Mouse (Mus musculus) stomach, embryonic 15.5 days (tissue): ENCODE results near the gene Oasl1. TPM values are rescaled to one million over a fixed set of nuclear protein-coding genes. Genes with fewer than 3 reads are reported as not detected.

ENCODE experiments used
- ATAC-seq: fragments of 200-750 bp; cut with Nextera tagmentation; 2 replicates; pipeline ENCODE4 v1.8.0; 2017; ENCODE audit warnings: low read depth, moderate number of reproducible peaks, moderate TSS enrichment; ENCODE audit not compliant: insufficient read depth, low FRiP score
- H3K27ac ChIP-seq: fragments of 300-500 bp; sonication (generic); 2 replicates; pipeline ENCODE4 v1.5.1; 2015; ENCODE audit warnings: mild to moderate bottlenecking, inconsistent platforms
- H3K27me3 ChIP-seq: fragments of 300-500 bp; sonication (generic); replicated peaks from 2 replicates; pipeline ENCODE4 v1.6.1; 2015; ENCODE audit warnings: inconsistent platforms
- H3K36me3 ChIP-seq: fragments of 300-500 bp; sonication (generic); 2 replicates; pipeline ENCODE4 v1.6.1; 2015; ENCODE audit warnings: inconsistent platforms
- H3K4me1 ChIP-seq: fragments of 300-500 bp; sonication (generic); 2 replicates; pipeline ENCODE4 v1.6.1; 2015; ENCODE audit warnings: inconsistent platforms
- H3K4me2 ChIP-seq: fragments of 300-500 bp; sonication (generic); 2 replicates; pipeline ENCODE4 v1.6.1; 2015; ENCODE audit warnings: mild to moderate bottlenecking, inconsistent platforms
- H3K4me3 ChIP-seq: fragments of 300-500 bp; sonication (generic); replicated peaks from 2 replicates; pipeline ENCODE4 v1.5.1; 2015; ENCODE audit warnings: inconsistent platforms
- H3K9ac ChIP-seq: fragments of 300-500 bp; sonication (generic); 2 replicates; pipeline ENCODE4 v1.6.1; 2015; ENCODE audit warnings: inconsistent platforms
- H3K9me3 ChIP-seq: fragments of 300-500 bp; sonication (generic); 2 replicates; pipeline ENCODE4 v1.6.1; 2016; ENCODE audit warnings: inconsistent platforms
- WGBS: fragments of 180-500 bp; shearing (Covaris S2); methylation state at CpG from one replicate; pipeline ENCODE4 v1.1.7; 2015; 5-methylcytosine and 5-hydroxymethylcytosine counted together
- polyA plus RNA-seq: library from polyadenylated mRNA; unstranded; fragments of >200 nt; fragmentation: Nextera tagmentation; extraction: Ambion mirVana; gene quantifications from 2 replicates; pipeline ENCODE4 v1.2.1, GENCODE M21; 2015

The Oasl1 gene
- polyA plus RNA-seq, 1 experiment from 2014 or later, result 0.90 TPM

- Histone ChIP-seq H3K36me3 (no peaks in the 10 kb centered on the region), H3K4me2 (peak overlapping the region; percentile 27), H3K9ac (no peak overlapping the region), H3K4me3 (peak overlapping the region; percentile 46; the same call in 1 of the 2 replicates), H3K27me3 (no peaks in the 10 kb centered on the region), H3K27ac (no peak overlapping the region), H3K9me3 (no peaks in the 10 kb centered on the region), H3K4me1 (0 out of 2 replicates have a peak, but pooled peaks cover 5% of the 10 kb centered on the region)
- no peak for ATAC-seq
- 67% methylated on average over 9 of the region's 9 CpGs for WGBS
Observed at GRCm38 (mm10) chr5:114972201-114972600, 49.2 kb downstream of the Oasl1 start.

DNA sequence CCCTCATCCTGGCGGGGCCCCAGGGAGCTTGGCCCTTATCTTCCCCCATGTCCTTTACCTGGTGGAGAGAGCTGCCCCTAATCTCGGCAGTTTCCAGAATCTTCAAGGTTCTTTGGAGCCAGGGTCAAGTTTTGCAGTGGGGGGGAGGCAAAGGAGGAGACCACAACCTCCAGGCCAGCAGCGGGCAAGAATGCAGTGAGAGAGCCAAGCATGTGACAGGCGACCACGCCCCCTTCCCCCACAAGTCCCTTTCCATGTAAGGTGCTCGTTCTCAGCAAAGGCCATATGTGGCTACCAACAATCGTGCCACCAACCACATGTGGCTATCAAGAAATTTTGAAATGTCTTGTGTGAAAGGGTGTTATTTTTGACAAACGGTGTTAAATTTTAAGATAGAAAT lies 50.1 kb downstream of the Oasl1 start:
- H3K9me3 ChIP-seq, result no peaks in the 10 kb centered on the region
- no peak overlapping the region for H3K9ac ChIP-seq
- H3K27ac ChIP-seq, result no peak overlapping the region
- ATAC-seq, result no peak
- H3K27me3 ChIP-seq, result no peaks in the 10 kb centered on the region
- H3K4me2 ChIP-seq, result no peak overlapping the region
- H3K36me3 ChIP-seq, result no peaks in the 10 kb centered on the region
- H3K4me3 ChIP-seq, result no peak overlapping the region
- WGBS, result 70% methylated on average over 8 of the region's 8 CpGs
- 0 out of 2 replicates have a peak, but pooled peaks cover 5% of the 10 kb centered on the region for H3K4me1 ChIP-seq

DNA sequence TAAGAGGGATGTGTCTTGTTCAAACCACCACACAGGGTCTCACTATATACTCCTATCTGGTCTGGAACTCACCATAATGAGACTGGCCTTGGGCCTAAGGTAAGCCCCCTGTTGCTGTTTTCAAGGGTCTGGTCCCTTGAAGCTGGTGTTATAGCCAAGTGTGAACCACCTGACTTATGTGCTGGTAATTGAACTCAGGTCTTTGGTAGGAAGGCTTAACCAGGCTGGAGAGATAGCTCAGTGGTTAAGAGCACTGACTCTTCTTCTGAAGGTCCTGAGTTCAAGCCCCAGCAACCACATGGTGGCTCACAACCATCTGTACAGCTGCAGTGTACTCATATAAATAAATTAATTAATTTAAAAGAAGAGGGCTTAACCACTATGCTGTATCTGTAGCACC lies 53.9 kb downstream of the Oasl1 start:
- no peak for ATAC-seq
- Histone ChIP-seq H3K9ac (no peak overlapping the region), H3K9me3 (no peaks in the 10 kb centered on the region), H3K27ac (no peak overlapping the region), H3K4me1 (peaks cover 11% of the 10 kb centered on the region), H3K27me3 (no peaks in the 10 kb centered on the region), H3K36me3 (no peaks in the 10 kb centered on the region), H3K4me3 (no peak overlapping the region), H3K4me2 (no peak overlapping the region)

DNA sequence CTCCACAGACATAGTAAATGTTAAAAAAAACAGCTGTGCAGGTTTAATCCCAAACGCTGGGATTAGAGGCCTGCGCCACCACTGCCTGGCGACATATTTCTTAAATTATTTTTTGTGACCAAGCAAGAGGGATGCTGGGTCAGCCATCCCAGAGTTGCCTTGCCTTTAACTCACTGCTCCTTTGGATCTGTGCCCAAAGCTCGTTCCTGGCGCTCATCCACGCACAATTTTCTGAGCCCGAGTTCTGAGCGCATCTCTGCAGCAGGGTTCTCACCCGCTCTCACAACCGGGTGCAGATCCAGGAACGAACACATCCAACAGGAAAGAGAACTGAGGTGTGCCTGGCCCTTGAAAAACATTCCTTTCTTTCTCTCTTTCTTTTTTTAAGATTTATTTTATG lies 55.4 kb downstream of the Oasl1 start:
- H3K27me3 ChIP-seq, result no peaks in the 10 kb centered on the region
- no peak overlapping the region for H3K9ac ChIP-seq
- no peak overlapping the region for H3K4me2 ChIP-seq
- H3K36me3 ChIP-seq, result no peaks in the 10 kb centered on the region
- no peak overlapping the region for H3K4me3 ChIP-seq
- H3K9me3 ChIP-seq, result no peaks in the 10 kb centered on the region
- no peak for ATAC-seq
- H3K27ac ChIP-seq, result no peak overlapping the region
- 56% methylated on average over 11 of the region's 11 CpGs for WGBS
- peaks cover 11% of the 10 kb centered on the region for H3K4me1 ChIP-seq

GRCm38 (mm10) chr5:114978888-114979249 lies 55.8 kb downstream of the Oasl1 start:
- no peak for ATAC-seq
- no peaks in the 10 kb centered on the region for H3K27me3 ChIP-seq
- H3K27ac ChIP-seq, result no peak overlapping the region
- H3K9me3 ChIP-seq, result no peaks in the 10 kb centered on the region
- peaks cover 11% of the 10 kb centered on the region for H3K4me1 ChIP-seq
- 12% methylated on average over 6 of the region's 6 CpGs for WGBS
- H3K36me3 ChIP-seq, result no peaks in the 10 kb centered on the region
- peak overlapping the region; percentile 43 for H3K4me3 ChIP-seq
- peak overlapping the region; percentile 87 for H3K4me2 ChIP-seq
- no peak overlapping the region for H3K9ac ChIP-seq

DNA sequence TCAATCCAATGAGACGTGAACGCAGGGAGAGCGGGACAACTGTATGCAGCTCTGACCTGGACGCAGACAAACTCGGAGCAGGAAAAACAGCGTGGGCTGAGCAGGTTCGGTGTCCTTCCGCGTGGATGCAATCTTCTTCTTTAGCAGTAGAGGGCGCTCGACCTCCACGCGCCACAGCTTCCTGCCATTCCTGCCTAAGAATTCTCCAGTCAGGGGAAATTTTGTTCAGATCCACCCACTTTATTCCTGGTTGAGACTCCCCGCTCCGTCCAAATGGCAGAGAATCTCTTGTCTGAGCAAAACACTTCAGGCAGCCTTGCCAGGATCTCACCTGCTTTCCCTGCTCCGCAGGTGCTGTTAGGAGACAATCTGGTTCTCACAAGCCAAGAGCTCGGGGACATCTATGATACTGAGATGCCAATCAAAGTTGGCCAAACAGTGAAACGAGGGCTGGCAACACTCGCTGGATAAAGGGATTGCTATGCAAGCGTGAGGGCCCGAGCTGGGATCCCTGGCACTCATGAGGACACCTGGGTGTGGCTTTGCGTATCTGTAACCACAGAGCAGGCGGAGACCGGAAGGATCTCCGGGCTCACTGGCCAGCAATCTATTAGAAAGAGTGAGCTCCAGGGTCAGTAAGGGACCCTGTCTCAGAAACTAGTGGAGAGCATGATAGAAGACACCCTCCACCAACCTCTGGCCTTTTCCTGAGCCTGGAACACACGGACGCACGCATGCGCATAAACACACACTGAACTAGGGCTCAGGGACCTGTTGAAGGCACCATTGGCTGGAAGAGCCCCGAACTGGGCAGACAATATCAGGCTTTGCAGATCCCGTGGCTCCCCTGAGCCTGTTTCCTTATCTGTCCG lies 56.4 kb downstream of the Oasl1 start:
- Histone ChIP-seq H3K9me3 (no peaks in the 10 kb centered on the region), H3K36me3 (no peaks in the 10 kb centered on the region), H3K27me3 (no peaks in the 10 kb centered on the region), H3K27ac (peak overlapping the region; percentile 45), H3K9ac (no peak overlapping the region), H3K4me1 (peaks cover 11% of the 10 kb centered on the region), H3K4me3 (peak overlapping the region; percentile 43), H3K4me2 (peak overlapping the region; percentile 87)
- WGBS, result 10% methylated on average over 32 of the region's 32 CpGs
- ATAC-seq, result peak; percentile 75; the same call in 1 of the 2 replicates

DNA sequence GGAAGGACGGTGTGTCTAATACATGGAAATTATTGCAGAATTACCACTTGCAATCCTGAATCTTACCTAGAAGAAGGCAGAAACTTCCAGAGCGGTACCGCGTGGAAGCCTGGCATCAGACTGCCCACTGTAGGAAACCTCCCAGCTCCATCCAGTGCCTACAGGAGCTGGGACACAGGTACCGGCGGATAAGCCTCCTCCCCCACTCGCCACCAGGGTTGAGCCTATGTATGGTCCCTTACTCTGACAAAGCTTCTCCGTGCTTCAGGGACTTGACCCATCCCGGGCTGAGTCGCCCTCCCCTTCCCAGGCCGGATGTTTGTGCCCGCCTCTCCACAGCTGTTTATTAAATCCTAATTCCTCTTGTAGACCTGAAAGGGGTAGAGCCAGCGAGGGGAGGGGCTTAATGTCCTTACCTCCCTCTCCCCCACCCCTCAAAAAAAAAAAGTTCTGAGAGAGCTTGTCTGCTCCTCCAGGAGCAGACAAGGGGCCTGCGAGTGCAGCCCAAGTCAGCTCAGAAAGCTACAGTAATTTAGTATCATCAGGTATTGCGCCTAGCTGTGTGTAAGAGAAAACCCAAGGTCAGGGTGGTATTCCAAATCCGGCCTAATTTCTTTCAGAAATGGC lies 57.2 kb downstream of the Oasl1 start:
- Histone ChIP-seq H3K27ac (peak overlapping the region; percentile 45; the same call in 1 of the 2 replicates), H3K4me1 (peaks cover 11% of the 10 kb centered on the region), H3K9ac (no peak overlapping the region), H3K27me3 (no peaks in the 10 kb centered on the region), H3K9me3 (no peaks in the 10 kb centered on the region), H3K36me3 (no peaks in the 10 kb centered on the region), H3K4me3 (peak overlapping the region; percentile 43), H3K4me2 (peak overlapping the region; percentile 87)
- ATAC-seq, result no peak
- WGBS, result 36% methylated on average over 16 of the region's 16 CpGs

DNA sequence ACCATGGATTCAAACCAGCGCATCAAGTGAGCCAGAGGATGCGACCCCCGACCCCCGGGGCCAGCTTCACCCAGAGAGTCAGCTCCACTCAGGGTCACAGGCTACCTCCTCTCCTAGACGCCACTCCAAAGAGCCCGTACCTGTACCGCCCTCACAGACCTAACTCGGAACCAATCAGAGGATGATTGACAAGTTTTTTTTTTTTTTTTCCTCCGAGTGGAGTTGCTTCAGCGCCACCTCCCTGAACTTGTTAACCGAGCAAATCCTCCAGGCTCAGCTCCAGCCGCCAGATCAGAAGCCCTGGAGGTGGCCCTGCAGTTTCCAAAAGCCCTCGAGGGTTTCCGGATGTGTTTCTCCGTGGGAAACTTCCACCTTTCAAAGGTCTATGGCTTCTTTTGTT lies 59.0 kb downstream of the Oasl1 start:
- WGBS, result 55% methylated on average over 15 of the region's 15 CpGs
- H3K4me2 ChIP-seq, result no peak overlapping the region
- no peaks in the 10 kb centered on the region for H3K9me3 ChIP-seq
- ATAC-seq, result no peak
- H3K9ac ChIP-seq, result no peak overlapping the region
- no peak overlapping the region for H3K27ac ChIP-seq
- H3K27me3 ChIP-seq, result no peaks in the 10 kb centered on the region
- no peak overlapping the region for H3K4me3 ChIP-seq
- peaks cover 11% of the 10 kb centered on the region for H3K4me1 ChIP-seq
- H3K36me3 ChIP-seq, result no peaks in the 10 kb centered on the region

DNA sequence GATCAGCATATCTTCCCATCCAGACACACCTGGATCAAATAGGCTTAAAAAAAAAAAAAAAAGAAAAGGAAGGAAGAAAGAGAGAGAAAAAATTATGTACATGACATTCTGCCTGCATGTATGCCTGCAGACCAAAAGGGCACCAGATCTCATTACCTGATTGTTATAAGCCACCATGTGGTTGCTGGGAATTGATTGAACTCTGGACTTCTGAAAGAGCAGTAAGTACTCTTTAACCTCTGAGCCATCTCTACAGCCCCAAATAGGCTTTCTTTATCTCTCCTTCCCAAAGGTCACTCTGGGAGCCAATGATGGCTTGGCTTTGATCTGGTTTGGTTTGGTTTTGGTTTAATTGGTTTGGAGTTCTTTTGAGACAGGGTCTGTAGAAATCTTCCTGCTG lies 62.0 kb downstream of the Oasl1 start:
- H3K27me3 ChIP-seq, result no peaks in the 10 kb centered on the region
- no peak overlapping the region for H3K27ac ChIP-seq
- H3K9ac ChIP-seq, result no peak overlapping the region
- no peaks in the 10 kb centered on the region for H3K9me3 ChIP-seq
- no peak overlapping the region for H3K4me3 ChIP-seq
- H3K36me3 ChIP-seq, result no peaks in the 10 kb centered on the region
- no peak overlapping the region for H3K4me2 ChIP-seq
- 0 out of 2 replicates have a peak, but pooled peaks cover 2% of the 10 kb centered on the region for H3K4me1 ChIP-seq
- ATAC-seq, result no peak

Other genes starting within 250 kb of the Oasl1 start
- 123 and 144 TPM in 2 replicates for gene Gltp, start 232.3 kb upstream of the Oasl1 start, polyA plus RNA-seq
- gene Tchp, start 215.5 kb upstream of the Oasl1 start, polyA plus RNA-seq, result 11.5 and 11.6 TPM in 2 replicates
- gene Ankrd13a, start 148.6 kb upstream of the Oasl1 start, polyA plus RNA-seq, result 48.9 and 49.0 TPM in 2 replicates
- gene Git2, start 147.7 kb upstream of the Oasl1 start, polyA plus RNA-seq, result 36.7 and 39.8 TPM in 2 replicates
- gene 1500011B03Rik, start 99.8 kb upstream of the Oasl1 start, polyA plus RNA-seq, result 78.6 and 82.0 TPM in 2 replicates
- gene 4930519G04Rik, start 69.6 kb upstream of the Oasl1 start, polyA plus RNA-seq, result not detected in 2 replicates
- gene Gm9936, start 64.6 kb upstream of the Oasl1 start, polyA plus RNA-seq, result 0.09 and 0.12 TPM in 2 replicates
- 6.9 and 8.5 TPM in 2 replicates for gene Oasl2, start 26.3 kb upstream of the Oasl1 start, polyA plus RNA-seq
- 52.4 and 57.4 TPM in 2 replicates for gene 2210016L21Rik, start 18.9 kb downstream of the Oasl1 start, polyA plus RNA-seq
- 11.2 and 16.2 TPM in 2 replicates for gene Hnf1a, start 47.9 kb downstream of the Oasl1 start, polyA plus RNA-seq
- gene Sppl3, start 87.9 kb downstream of the Oasl1 start, polyA plus RNA-seq, result 31.5 and 34.2 TPM in 2 replicates
- gene Gm10401, start 175.1 kb downstream of the Oasl1 start, polyA plus RNA-seq, result 27.1 and 31.2 TPM in 2 replicates
- gene Acads, start 196.1 kb downstream of the Oasl1 start, polyA plus RNA-seq, result 64.1 and 71.1 TPM in 2 replicates
- gene Unc119b, start 211.7 kb downstream of the Oasl1 start, polyA plus RNA-seq, result 26.6 and 29.7 TPM in 2 replicates
- gene Mlec, start 234.9 kb downstream of the Oasl1 start, polyA plus RNA-seq, result 89.3 and 101 TPM in 2 replicates